Mouse (Mus musculus) erythroblast, adult 5-6 weeks (primary cell): ENCODE results near the gene Crk. TPM values are rescaled to one million over a fixed set of nuclear protein-coding genes. Genes with fewer than 3 reads are reported as not detected.

Source experiments
- ATAC-seq: replicated peaks from 2 replicates; pipeline ENCODE4 v1.8.0; 2016; ENCODE audit warnings: moderate number of reproducible peaks, mild to moderate bottlenecking, moderate TSS enrichment, inconsistent platforms; ENCODE audit not compliant: poor library complexity, low FRiP score, severe bottlenecking
- total RNA-seq, 2 experiments: library from RNA; stranded (forward) in 1 of 2; stranded (reverse) in 1 of 2; fragments of 150-400 nt in 1 of 2; fragments of 200-764, 138-1000 nt in 1 of 2; gene quantifications; 2 replicates each; pipeline versions ENCODE4 v1.2.3 to v1.2.4; 2015 to 2017; ENCODE audit warnings: low replicate concordance in 2 of 2

Gene Crk
- total RNA-seq (2015; ENCODE audit: low replicate concordance): 10.2 and 16.1 TPM in 2 replicates
- total RNA-seq (2017; ENCODE audit: low replicate concordance): 11.8 and 26.3 TPM in 2 replicates

- peak; percentile 96 for ATAC-seq
These were observed at the start of gene Crk for GRCm38 (mm10) chr11:75678747-75679438. TSS of gene Crk (plus strand) at chr11:75679259.

GRCm38 (mm10) chr11:75630098-75630497, 49.0 kb upstream of the Crk start:
- ATAC-seq: no peak

- peak; percentile 94 for ATAC-seq
These were observed 48.3 kb upstream of the Crk start, which contains the start of gene Inpp5k for GRCm38 (mm10) chr11:75630645-75631229. TSS of gene Inpp5k (plus strand) at chr11:75630988.

GRCm38 (mm10) chr11:75631561-75632225, 47.4 kb upstream of the Crk start:
- no peak for ATAC-seq

- ATAC-seq: no peak
These were observed 46.1 kb upstream of the Crk start for GRCm38 (mm10) chr11:75632921-75633320.

GRCm38 (mm10) chr11:75634801-75635200, 44.3 kb upstream of the Crk start:
- no peak for ATAC-seq

- no peak for ATAC-seq
These were observed 43.7 kb upstream of the Crk start for GRCm38 (mm10) chr11:75635315-75635714.

GRCm38 (mm10) chr11:75643323-75643722, 35.7 kb upstream of the Crk start:
- no peak for ATAC-seq

- ATAC-seq: no peak
These were observed 34.4 kb upstream of the Crk start for GRCm38 (mm10) chr11:75644684-75645083.

GRCm38 (mm10) chr11:75647681-75648211, 31.3 kb upstream of the Crk start:
- no peak for ATAC-seq

- no peak for ATAC-seq
These were observed 29.9 kb upstream of the Crk start for GRCm38 (mm10) chr11:75649155-75649561.

GRCm38 (mm10) chr11:75650311-75650710, 28.7 kb upstream of the Crk start, which contains the start of gene Myo1c:
TSS of gene Myo1c (plus strand) at chr11:75650504.
- ATAC-seq: no peak

GRCm38 (mm10) chr11:75650958-75651425, 28.1 kb upstream of the Crk start:
- ATAC-seq: no peak

GRCm38 (mm10) chr11:75651426-75652221, 27.4 kb upstream of the Crk start:
- peak; percentile 64 for ATAC-seq

GRCm38 (mm10) chr11:75652222-75652941, 26.7 kb upstream of the Crk start:
- ATAC-seq: peak; percentile 6; the same call in 1 of the 2 replicates

- ATAC-seq: no peak
These were observed 25.9 kb upstream of the Crk start for GRCm38 (mm10) chr11:75652942-75653684.

GRCm38 (mm10) chr11:75653781-75654470, 25.1 kb upstream of the Crk start:
- peak; percentile 50 for ATAC-seq
